7 mouse cellular contexts compared by ENCODE assay signal in the genomic region with DNA sequence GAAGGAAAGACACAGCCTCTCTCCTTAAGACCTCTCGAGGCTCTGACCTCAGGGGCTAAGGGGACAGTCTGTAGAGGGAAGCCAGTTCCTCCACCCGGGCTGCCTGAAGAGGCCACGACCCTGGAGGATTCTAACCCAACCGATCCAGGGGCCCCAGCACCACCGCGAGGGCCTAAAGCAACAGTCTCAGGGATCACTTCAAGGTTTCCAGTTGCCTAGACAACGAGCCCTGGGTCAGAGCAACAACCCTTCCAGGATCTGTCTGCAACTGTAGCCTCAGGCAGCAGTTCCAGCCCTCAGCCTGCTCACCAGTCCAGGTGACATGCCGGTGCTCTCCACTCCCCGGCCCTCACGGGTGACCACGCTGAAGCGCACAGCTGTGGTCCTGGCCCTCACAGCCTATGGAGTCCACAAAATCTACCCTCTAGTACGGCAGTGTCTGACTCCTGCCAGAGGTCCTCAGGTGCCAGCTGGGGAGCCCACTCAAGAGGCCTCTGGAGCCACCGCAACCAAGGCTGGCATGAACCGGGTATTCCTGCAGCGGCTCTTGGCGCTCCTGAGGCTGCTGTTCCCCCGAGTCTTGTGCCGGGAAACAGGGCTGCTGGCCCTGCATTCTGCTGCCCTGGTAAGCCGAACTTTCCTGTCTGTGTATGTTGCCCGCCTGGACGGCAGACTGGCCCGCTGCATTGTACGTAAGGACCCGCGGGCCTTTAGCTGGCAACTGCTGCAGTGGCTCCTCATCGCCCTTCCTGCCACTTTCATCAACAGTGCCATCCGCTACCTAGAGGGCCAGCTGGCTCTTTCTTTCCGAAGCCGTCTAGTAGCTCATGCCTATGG. TPM values are rescaled to one million over a fixed set of nuclear protein-coding genes. Genes with fewer than 3 reads are reported as not detected.
DNase-seq lines count a peak whose midpoint lies in the region; ATAC-seq and TF ChIP-seq lines count a peak whose summit lies in the region.

No protein-coding gene starts in this region.

- no peaks in the 10 kb centered on the region for H3K36me3 ChIP-seq in kidney, embryonic 16.5 days (ENCODE audit: insufficient read depth, low read length)
- no peaks in the 10 kb centered on the region for H3K36me3 ChIP-seq in macrophage (ENCODE audit: inconsistent target)
- H3K36me3 ChIP-seq in stomach, embryonic 16.5 days (ENCODE audit: control insufficient read depth, insufficient read depth, low read length), result no peaks in the 10 kb centered on the region

- intact Hi-C loops in gastrocnemius, adult 2 months (cut with DNase I), result loop anchor here (5.0 kb wide), 2 partner anchors 50 to 70 kb away; a partner anchor contains a TSS

- no peaks in the 10 kb centered on the region; the same call in 1 of the 2 replicates for H3K27me3 ChIP-seq in kidney, embryonic 16.5 days (ENCODE audit: insufficient read depth, low read length)
- H3K27me3 ChIP-seq in stomach, embryonic 16.5 days (ENCODE audit: control insufficient read depth, insufficient read depth, low read length), result no peaks in the 10 kb centered on the region

- peaks cover 67% of the 10 kb centered on the region for H3K79me2 ChIP-seq in macrophage (ENCODE audit: inconsistent target)

- peak overlapping the region; percentile 97 for H3K27ac ChIP-seq in gastrocnemius, adult 2 months
- H3K27ac ChIP-seq in kidney, embryonic 16.5 days (ENCODE audit: low read length), result peak overlapping the region; percentile 78
- H3K27ac ChIP-seq in macrophage, result peak overlapping the region; percentile 95
- H3K27ac ChIP-seq in stomach, embryonic 16.5 days (ENCODE audit: low read length), result peak overlapping the region; percentile 85

- peak overlapping the region; percentile 76 for H3K4me3 ChIP-seq in gastrocnemius, adult 2 months
- peak overlapping the region; percentile 62 for H3K4me3 ChIP-seq in kidney, embryonic 16.5 days (ENCODE audit: low read length)
- peak overlapping the region; percentile 70 for H3K4me3 ChIP-seq in macrophage (ENCODE audit: inconsistent target)
- H3K4me3 ChIP-seq in stomach, embryonic 16.5 days (replicated peaks; ENCODE audit: low read length), result peak overlapping the region; percentile 63

- ATAC-seq in kidney, embryonic 16.5 days (ENCODE audit: low FRiP score, low TSS enrichment), result peak; percentile 47
- ATAC-seq in stomach, embryonic 16.5 days (ENCODE audit: insufficient read depth, low FRiP score), result peak; percentile 4

- peak overlapping the region; percentile 55 for H3K4me2 ChIP-seq in kidney, embryonic 16.5 days (replicated peaks; ENCODE audit: low read depth, low read length)
- peak overlapping the region; percentile 73 for H3K4me2 ChIP-seq in stomach, embryonic 16.5 days (ENCODE audit: low read depth, low read length)

- H3K9ac ChIP-seq in kidney, embryonic 16.5 days (replicated peaks; ENCODE audit: low read length), result peak overlapping the region; percentile 66
- peak overlapping the region; percentile 72 for H3K9ac ChIP-seq in stomach, embryonic 16.5 days (ENCODE audit: low read length)

- 44% methylated on average over 30 of the region's 30 CpGs for WGBS in kidney, embryonic 16.5 days
- WGBS in macrophage (ENCODE audit: missing documents), result 26% methylated on average over 29 of the region's 30 CpGs
- 36% methylated on average over 30 of the region's 30 CpGs for WGBS in stomach, embryonic 16.5 days

- TF ChIP-seq CTCF in gastrocnemius, adult 2 months (IDR thresholded peaks at IDR 0.05), result no peak

- H3K9me3 ChIP-seq in kidney, embryonic 16.5 days (ENCODE audit: low read length), result no peaks in the 10 kb centered on the region
- no peaks in the 10 kb centered on the region for H3K9me3 ChIP-seq in stomach, embryonic 16.5 days (replicated peaks; ENCODE audit: control insufficient read depth, low read length)

- H3K4me1 ChIP-seq in kidney, embryonic 16.5 days (ENCODE audit: insufficient read depth, low read length), result peaks cover 29% of the 10 kb centered on the region
- peaks cover 17% of the 10 kb centered on the region; the same call in 1 of the 2 replicates for H3K4me1 ChIP-seq in stomach, embryonic 16.5 days (ENCODE audit: control insufficient read depth, insufficient read depth, low read length)

- DNase-seq in urinary bladder, postnatal 25 days (ENCODE audit: low spot score), result peak; percentile 6
- DNase-seq in urinary bladder, postnatal 14 days (ENCODE audit: low spot score), result no peak
- DNase-seq in cerebellum, adult 18-20 months, result peak; percentile 21 to 33
- DNase-seq in gastrocnemius, adult 2 months, result peak; percentile 40

RNA-seq across cellular contexts. Expression of a gene that starts 0.5 kb away (rescaled TPM):
- total RNA-seq in gastrocnemius, adult 2 months (2021), result 10 to 100 TPM; 20.1 to 24.2 TPM
- polyA plus RNA-seq in kidney, embryonic 16.5 days (2015; fragmentation: Nextera tagmentation; extraction: Ambion mirVana), result 16.2 and 17.4 TPM in 2 replicates
- total RNA-seq in macrophage (2018; cell fraction: chromatin; rRNA removed), result 100 to 1,000 TPM in 11 of 26 experiments, 10 to 100 TPM in 15; 10.5 to 154 (median 89.2) TPM
- total RNA-seq in macrophage (2018; cell fraction: cytosol; rRNA removed), result 10 to 100 TPM; 46.8 to 94.2 (median 67.9) TPM
- 100 to 1,000 TPM in 8 of 26 experiments, 10 to 100 TPM in 18; 20.2 to 118 (median 81.9) TPM for total RNA-seq in macrophage (2018; cell fraction: nucleus; rRNA removed)
- 42.0 to 64.5 TPM (median 61.4 TPM) in 3 replicates for polyA plus RNA-seq in macrophage (2018)
- polyA plus RNA-seq in stomach, embryonic 16.5 days (2015; fragmentation: Nextera tagmentation; extraction: Ambion mirVana), result 20.3 and 20.8 TPM in 2 replicates

RNA-seq across cellular contexts. Expression of a gene that starts 1.0 kb away (rescaled TPM):
- 10 to 100 TPM; 48.5 to 55.8 TPM for total RNA-seq in gastrocnemius, adult 2 months (2021)
- polyA plus RNA-seq in kidney, embryonic 16.5 days (2015; fragmentation: Nextera tagmentation; extraction: Ambion mirVana), result 276 and 282 TPM in 2 replicates
- 10 to 100 TPM in 24 of 26 experiments, 1 to 10 TPM in 2; 7.8 to 36.6 (median 19.4) TPM for total RNA-seq in macrophage (2018; cell fraction: chromatin; rRNA removed)
- total RNA-seq in macrophage (2018; cell fraction: cytosol; rRNA removed), result 100 to 1,000 TPM; 144 to 223 (median 182) TPM
- 100 to 1,000 TPM in 23 of 26 experiments, 10 to 100 TPM in 3; 29.8 to 200 (median 139) TPM for total RNA-seq in macrophage (2018; cell fraction: nucleus; rRNA removed)
- 211 to 247 TPM (median 232 TPM) in 3 replicates for polyA plus RNA-seq in macrophage (2018)
- polyA plus RNA-seq in stomach, embryonic 16.5 days (2015; fragmentation: Nextera tagmentation; extraction: Ambion mirVana), result 290 and 308 TPM in 2 replicates

RNA-seq across cellular contexts. Expression of a gene that starts 40.0 kb away (rescaled TPM):
- under 1 TPM; 0.54 to 0.75 TPM for total RNA-seq in gastrocnemius, adult 2 months (2021)
- 0.30 and 0.32 TPM in 2 replicates for polyA plus RNA-seq in kidney, embryonic 16.5 days (2015; fragmentation: Nextera tagmentation; extraction: Ambion mirVana)
- 10 to 100 TPM in 11 of 26 experiments, 1 to 10 TPM in 15; 1.1 to 26.4 (median 9.4) TPM for total RNA-seq in macrophage (2018; cell fraction: chromatin; rRNA removed)
- 1 to 10 TPM; 1.3 to 6.4 (median 2.6) TPM for total RNA-seq in macrophage (2018; cell fraction: cytosol; rRNA removed)
- 10 to 100 TPM in 6 of 26 experiments, 1 to 10 TPM in 20; 2.0 to 14.1 (median 7.0) TPM for total RNA-seq in macrophage (2018; cell fraction: nucleus; rRNA removed)
- polyA plus RNA-seq in macrophage (2018), result 0.69 to 2.3 TPM (median 1.4 TPM) in 3 replicates
- 0.77 and 1.1 TPM in 2 replicates for polyA plus RNA-seq in stomach, embryonic 16.5 days (2015; fragmentation: Nextera tagmentation; extraction: Ambion mirVana)

RNA-seq across cellular contexts. Expression of a gene that starts 44.0 kb away (rescaled TPM):
- total RNA-seq in gastrocnemius, adult 2 months (2021), result 100 to 1,000 TPM; 125 to 154 TPM
- polyA plus RNA-seq in kidney, embryonic 16.5 days (2015; fragmentation: Nextera tagmentation; extraction: Ambion mirVana), result 7.0 and 8.7 TPM in 2 replicates
- 100 to 1,000 TPM in 21 of 26 experiments, 10 to 100 TPM in 5; 72.5 to 508 (median 169) TPM for total RNA-seq in macrophage (2018; cell fraction: chromatin; rRNA removed)
- 100 to 1,000 TPM in 13 of 26 experiments, 10 to 100 TPM in 13; 64.0 to 167 (median 101) TPM for total RNA-seq in macrophage (2018; cell fraction: cytosol; rRNA removed)
- 100 to 1,000 TPM in 25 of 26 experiments, 10 to 100 TPM in 1; 97.6 to 289 (median 150) TPM for total RNA-seq in macrophage (2018; cell fraction: nucleus; rRNA removed)
- polyA plus RNA-seq in macrophage (2018), result 66.4 to 157 TPM (median 124 TPM) in 3 replicates
- polyA plus RNA-seq in stomach, embryonic 16.5 days (2015; fragmentation: Nextera tagmentation; extraction: Ambion mirVana), result 6.7 and 7.1 TPM in 2 replicates

RNA-seq across cellular contexts. Expression of a gene that starts 57.0 kb away (rescaled TPM):
- total RNA-seq in gastrocnemius, adult 2 months (2021), result 10 to 100 TPM in 1 of 2 experiments, 1 to 10 TPM in 1; 8.1 to 10.6 TPM
- 15.8 and 20.6 TPM in 2 replicates for polyA plus RNA-seq in kidney, embryonic 16.5 days (2015; fragmentation: Nextera tagmentation; extraction: Ambion mirVana)
- total RNA-seq in macrophage (2018; cell fraction: chromatin; rRNA removed), result 1 to 10 TPM in 2 of 26 experiments, not detected in 24; 1.1 to 1.2 TPM
- total RNA-seq in macrophage (2018; cell fraction: cytosol; rRNA removed), result under 1 TPM in 7 of 26 experiments, not detected in 19; 0.05 to 0.27 (median 0.16) TPM
- total RNA-seq in macrophage (2018; cell fraction: nucleus; rRNA removed), result not detected
- 0.13 TPM in 1 of 3 replicates, not detected in the others for polyA plus RNA-seq in macrophage (2018)
- 22.4 and 24.4 TPM in 2 replicates for polyA plus RNA-seq in stomach, embryonic 16.5 days (2015; fragmentation: Nextera tagmentation; extraction: Ambion mirVana)
